Mouse (Mus musculus): ENCODE results near the gene Fer1l4.

- no peak for TF ChIP-seq POU5F1 (IDR thresholded peaks at IDR 0.05; ENCODE audit: borderline replicate concordance, low read length)
- TF ChIP-seq CTCF (conservative IDR thresholded peaks at IDR 0.05; ENCODE audit: low read length): no peak
Observed at GRCm38 (mm10) chr2:155987131-155987530, 65.6 kb downstream of the Fer1l4 start.
